Mouse (Mus musculus) hindbrain, embryonic 16.5 days (tissue): ENCODE measurements around the gene Sec24c. TPM values are rescaled to one million over a fixed set of nuclear protein-coding genes. Genes with fewer than 3 reads are reported as not detected.
"Not testable (repeated sequence)": the region's sequence is repeated elsewhere in the genome, so short reads cannot be mapped to it uniquely, and the experiment has no call there.

ENCODE experiments used
- ATAC-seq: fragments of 200-750 bp; cut with Nextera tagmentation; 2 replicates; pipeline ENCODE4 v1.8.0; 2017; ENCODE audit warnings: moderate TSS enrichment, moderate library complexity
- H3K27ac ChIP-seq: fragments of 300-500 bp; sonication (generic); 2 replicates; pipeline ENCODE4 v1.5.1; 2014; ENCODE audit warnings: low read depth, mild to moderate bottlenecking, control low read depth, low read length, moderate library complexity
- H3K27me3 ChIP-seq: fragments of 300-500 bp; sonication (generic); replicated peaks from 2 replicates; pipeline ENCODE4 v1.6.1; 2014; ENCODE audit warnings: low read length; ENCODE audit not compliant: control insufficient read depth, insufficient read depth
- H3K36me3 ChIP-seq: fragments of 300-500 bp; sonication (generic); 2 replicates; pipeline ENCODE4 v1.6.1; 2014; ENCODE audit warnings: mild to moderate bottlenecking, low read length, moderate library complexity, mixed read lengths; ENCODE audit not compliant: control insufficient read depth, insufficient read depth
- H3K4me1 ChIP-seq: fragments of 300-500 bp; sonication (generic); 2 replicates; pipeline ENCODE4 v1.6.1; 2014; ENCODE audit warnings: low read depth, low read length; ENCODE audit not compliant: control insufficient read depth, insufficient read depth
- H3K4me2 ChIP-seq: fragments of 300-500 bp; sonication (generic); 2 replicates; pipeline ENCODE4 v1.6.1; 2014; ENCODE audit warnings: mild to moderate bottlenecking, low read length, control low read depth, moderate library complexity
- H3K4me3 ChIP-seq: fragments of 300-500 bp; sonication (generic); 2 replicates; pipeline ENCODE4 v1.5.1; 2014; ENCODE audit warnings: mild to moderate bottlenecking, low read length, control low read depth, moderate library complexity
- H3K9ac ChIP-seq: fragments of 300-500 bp; sonication (generic); 2 replicates; pipeline ENCODE4 v1.6.1; 2014; ENCODE audit warnings: low read depth, mild to moderate bottlenecking, control low read depth, low read length, moderate library complexity
- H3K9me3 ChIP-seq: fragments of 300-500 bp; sonication (generic); 2 replicates; pipeline ENCODE4 v1.6.1; 2014; ENCODE audit warnings: mild to moderate bottlenecking, low read length, moderate library complexity; ENCODE audit not compliant: control insufficient read depth
- WGBS: fragments of 180-500 bp; shearing (Covaris S2); extraction: QIAGEN DNeasy Blood & Tissue Kit; methylation state at CpG from one replicate; pipeline ENCODE4 v1.1.7; 2014; 5-methylcytosine and 5-hydroxymethylcytosine counted together
- polyA plus RNA-seq: library from polyadenylated mRNA; unstranded; fragments of >200 nt; fragmentation: Nextera tagmentation; extraction: Ambion mirVana; gene quantifications from 2 replicates; pipeline ENCODE4 v1.2.1, GENCODE M21; 2015

The Sec24c gene
- polyA plus RNA-seq: 80.6 and 103 TPM in 2 replicates

- no peaks in the 10 kb centered on the region for H3K9me3 ChIP-seq
- 3% methylated on average over 43 of the region's 43 CpGs for whole genome bisulfite sequencing
- peaks cover 14% of the 10 kb centered on the region for H3K4me1 ChIP-seq
- peaks cover 5% of the 10 kb centered on the region; the same call in 1 of the 2 replicates for H3K27me3 ChIP-seq
- peak; percentile 97 for ATAC-seq
- H3K9ac ChIP-seq: peak within 1 kb of the TSS; percentile 72
- peaks cover 19% of the 10 kb centered on the region for H3K36me3 ChIP-seq
- H3K4me3 ChIP-seq: peak within 1 kb of the TSS; percentile 52
- peak within 1 kb of the TSS; percentile 91 for H3K4me2 ChIP-seq
- peak within 1 kb of the TSS; percentile 88 for H3K27ac ChIP-seq
These were observed at the start of gene Sec24c for GRCm38 (mm10) chr14:20674064-20674833. Gene Sec24c (plus strand): TSS chr14:20674308.

- Histone ChIP-seq H3K36me3 (no peaks in the 10 kb centered on the region), H3K27ac (no peak overlapping the region), H3K9ac (no peak overlapping the region), H3K27me3 (no peaks in the 10 kb centered on the region), H3K9me3 (no peaks in the 10 kb centered on the region), H3K4me1 (no peaks in the 10 kb centered on the region), H3K4me2 (no peak overlapping the region), H3K4me3 (no peak overlapping the region)
- no peak for ATAC-seq
- WGBS: 85% methylated on average over 2 of the region's 2 CpGs
These were observed 47.7 kb upstream of the Sec24c start for GRCm38 (mm10) chr14:20626447-20626846.

GRCm38 (mm10) chr14:20626971-20627370, 47.1 kb upstream of the Sec24c start:
- H3K4me1 ChIP-seq: no peaks in the 10 kb centered on the region
- no peaks in the 10 kb centered on the region for H3K9me3 ChIP-seq
- WGBS: 75% methylated on average over 3 of the region's 3 CpGs
- no peak overlapping the region for H3K4me3 ChIP-seq
- H3K9ac ChIP-seq: no peak overlapping the region
- no peaks in the 10 kb centered on the region for H3K36me3 ChIP-seq
- no peaks in the 10 kb centered on the region for H3K27me3 ChIP-seq
- no peak for ATAC-seq
- H3K27ac ChIP-seq: no peak overlapping the region
- no peak overlapping the region for H3K4me2 ChIP-seq

GRCm38 (mm10) chr14:20631253-20631652, 42.9 kb upstream of the Sec24c start:
- no peaks in the 10 kb centered on the region for H3K9me3 ChIP-seq
- H3K4me3 ChIP-seq: no peak overlapping the region
- H3K4me2 ChIP-seq: no peak overlapping the region
- WGBS: 79% methylated on average over 4 of the region's 4 CpGs
- no peak overlapping the region for H3K27ac ChIP-seq
- H3K36me3 ChIP-seq: no peaks in the 10 kb centered on the region
- no peak overlapping the region for H3K9ac ChIP-seq
- no peaks in the 10 kb centered on the region for H3K27me3 ChIP-seq
- H3K4me1 ChIP-seq: no peaks in the 10 kb centered on the region
- no peak for ATAC-seq

DNA sequence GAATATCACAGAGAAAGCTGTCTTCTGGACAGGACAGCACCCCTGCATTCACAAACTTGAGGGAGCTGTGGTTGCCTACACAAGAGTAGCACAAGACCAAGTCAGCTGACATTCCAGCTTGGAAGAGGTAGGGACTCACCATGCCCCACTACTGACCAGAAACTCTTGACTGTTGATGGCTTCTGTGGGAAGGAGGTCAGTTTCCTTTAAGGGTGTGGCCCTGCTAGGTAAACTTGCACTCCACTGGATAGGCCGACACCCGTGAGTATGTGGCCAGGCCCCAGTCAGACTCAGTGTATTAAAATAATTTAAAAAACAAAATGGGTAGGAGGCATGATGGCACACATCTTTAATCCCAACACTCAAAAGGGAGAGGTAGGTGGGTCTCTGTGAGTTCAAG, 38.6 kb upstream of the Sec24c start:
- WGBS: 94% methylated on average over 2 of the region's 2 CpGs
- Histone ChIP-seq H3K36me3 (no peaks in the 10 kb centered on the region), H3K27me3 (no peaks in the 10 kb centered on the region), H3K27ac (no peak overlapping the region), H3K4me2 (no peak overlapping the region), H3K9ac (no peak overlapping the region), H3K4me1 (no peaks in the 10 kb centered on the region), H3K9me3 (no peaks in the 10 kb centered on the region), H3K4me3 (no peak overlapping the region)
- ATAC-seq: no peak

DNA sequence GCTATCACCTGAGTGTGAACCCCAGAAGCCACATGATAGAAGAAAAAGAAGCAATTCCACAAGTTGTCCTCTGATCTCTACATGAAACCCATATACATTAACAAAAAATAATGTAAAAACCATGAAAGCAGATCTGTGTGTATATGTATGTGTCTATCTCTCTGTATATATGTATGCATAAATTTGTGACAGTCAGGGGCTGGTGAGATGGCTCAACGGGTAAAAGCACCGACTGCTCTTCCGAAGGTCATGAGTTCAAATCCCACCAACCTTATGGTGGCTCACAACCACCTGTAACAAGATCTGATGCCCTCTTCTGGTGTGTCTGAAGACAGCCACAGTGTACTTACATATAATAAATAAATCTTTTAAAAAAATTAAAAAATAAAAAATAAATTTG, 37.1 kb upstream of the Sec24c start:
- not testable (repeated sequence) for H3K4me2 ChIP-seq, ATAC-seq

DNA sequence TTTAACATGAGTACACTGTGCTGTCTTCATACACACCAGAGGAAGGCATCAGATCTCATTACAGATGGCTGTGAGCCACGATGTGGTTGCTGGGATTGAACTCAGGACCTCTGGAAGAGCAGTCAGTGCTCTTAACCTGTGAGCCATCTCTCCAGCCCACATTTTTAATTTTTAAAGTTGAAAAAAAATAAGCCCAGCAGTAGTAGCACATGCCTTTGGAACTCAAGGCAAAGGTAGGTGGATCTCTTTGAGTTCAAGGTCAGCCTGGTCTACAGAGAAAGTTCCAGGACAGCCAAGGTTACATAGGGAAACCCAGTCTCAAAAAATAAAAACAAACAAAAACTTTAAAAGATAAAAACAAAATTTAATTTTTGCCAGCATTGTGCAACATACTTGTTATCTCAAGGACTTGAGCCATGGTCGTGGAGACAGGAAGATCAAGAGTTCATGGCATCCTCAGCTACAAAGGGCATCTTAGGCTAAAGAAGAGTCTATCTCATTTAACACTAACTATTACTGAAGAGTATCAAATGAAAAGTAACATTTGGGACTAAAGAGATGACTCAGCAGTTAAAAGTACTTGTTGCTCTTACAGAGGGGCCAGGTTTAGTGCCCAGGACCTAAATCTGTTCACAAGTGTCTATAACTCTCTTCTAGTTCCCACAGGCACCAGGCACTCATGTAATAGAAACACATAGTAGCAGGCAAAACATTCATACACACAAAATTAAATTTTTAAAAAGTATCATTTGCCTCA, 36.1 kb upstream of the Sec24c start:
- Histone ChIP-seq H3K4me1 (peaks cover 4% of the 10 kb centered on the region), H3K36me3 (no peaks in the 10 kb centered on the region), H3K9me3 (no peaks in the 10 kb centered on the region), H3K9ac (no peak overlapping the region), H3K27me3 (no peaks in the 10 kb centered on the region), H3K4me3 (no peak overlapping the region), H3K4me2 (no peak overlapping the region), H3K27ac (no peak overlapping the region)
- no peak for ATAC-seq
- 94% methylated on average over 2 of the region's 2 CpGs for WGBS

More for the DNA sequence above, 37.1 kb upstream of the Sec24c start:
- H3K9ac ChIP-seq, H3K27ac ChIP-seq, H3K4me1 ChIP-seq, H3K27me3 ChIP-seq, H3K36me3 ChIP-seq, H3K9me3 ChIP-seq, H3K4me3 ChIP-seq: not testable (repeated sequence)
- WGBS: 100% methylated on average over 3 of the region's 3 CpGs

DNA sequence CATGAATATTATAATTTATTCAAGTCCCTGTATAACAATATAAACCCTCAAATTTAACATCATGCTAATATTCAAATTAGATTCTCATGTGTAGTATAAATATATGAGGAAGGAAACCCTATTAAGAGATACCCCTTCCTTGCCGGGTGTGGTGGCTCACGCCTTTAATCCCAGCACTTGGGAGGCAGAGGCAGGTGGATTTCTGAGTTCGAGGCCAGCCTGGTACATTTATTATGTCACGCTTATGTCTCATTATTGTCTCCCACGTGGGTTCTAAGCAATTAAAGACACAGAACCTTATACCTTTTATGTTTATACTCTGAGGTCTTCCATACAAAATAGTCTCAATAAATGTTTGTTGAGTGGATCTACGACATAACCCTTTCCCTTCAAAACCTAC, 35.4 kb upstream of the Sec24c start:
- no peak for ATAC-seq
- H3K27ac ChIP-seq: no peak overlapping the region
- 95% methylated on average over 6 of the region's 6 CpGs for WGBS
- no peaks in the 10 kb centered on the region for H3K36me3 ChIP-seq
- no peak overlapping the region for H3K4me2 ChIP-seq
- no peak overlapping the region for H3K9ac ChIP-seq
- H3K4me3 ChIP-seq: no peak overlapping the region
- H3K9me3 ChIP-seq: no peaks in the 10 kb centered on the region
- H3K27me3 ChIP-seq: no peaks in the 10 kb centered on the region
- H3K4me1 ChIP-seq: peaks cover 4% of the 10 kb centered on the region

DNA sequence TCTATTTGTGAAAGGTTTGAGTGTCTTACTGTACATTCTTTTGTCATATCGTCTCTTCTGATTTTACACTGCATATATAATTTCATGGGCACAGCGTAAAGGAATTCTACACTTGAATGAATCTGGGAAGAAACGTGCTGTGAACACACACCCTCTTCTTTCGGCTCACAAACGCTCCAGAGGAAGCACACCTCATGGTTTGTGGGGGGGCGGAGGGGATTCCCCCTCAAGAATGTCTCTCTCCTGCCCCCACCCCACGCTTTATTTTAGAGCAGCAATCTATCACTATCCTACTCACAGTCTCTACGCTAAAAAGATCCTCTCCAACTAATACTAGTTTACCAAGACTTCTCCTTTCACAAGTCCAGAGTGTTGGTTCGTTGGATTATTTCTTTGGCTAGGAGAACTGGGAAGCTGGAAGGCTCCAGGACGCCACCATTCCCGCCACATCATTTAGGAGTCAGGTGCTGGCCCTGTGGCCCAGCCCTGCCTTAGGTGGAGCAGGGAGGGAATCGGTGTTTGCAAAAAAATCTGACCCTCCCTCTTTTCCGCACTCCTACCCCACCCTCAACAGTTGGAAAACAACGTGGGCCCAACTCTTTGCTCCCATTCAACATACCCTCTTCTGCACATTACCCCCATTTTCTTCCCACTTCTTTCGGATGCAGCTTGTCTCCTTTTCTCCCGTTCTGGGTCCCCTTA, 34.0 kb upstream of the Sec24c start:
- Histone ChIP-seq H3K27ac (peak overlapping the region; percentile 94), H3K4me1 (peaks cover 4% of the 10 kb centered on the region), H3K27me3 (no peaks in the 10 kb centered on the region), H3K9ac (peak overlapping the region; percentile 84), H3K9me3 (no peaks in the 10 kb centered on the region), H3K4me3 (peak overlapping the region; percentile 80), H3K36me3 (no peaks in the 10 kb centered on the region), H3K4me2 (peak overlapping the region; percentile 90)
- WGBS: 1% methylated on average over 16 of the region's 16 CpGs
- peak; percentile 64 for ATAC-seq
